Mouse (Mus musculus) left cerebral cortex, postnatal 36 days (tissue): ENCODE data around the gene Fryl. TPM values are rescaled to one million over a fixed set of nuclear protein-coding genes. Genes with fewer than 3 reads are reported as not detected.

Experiments used
- DNase-seq, 2 experiments: peaks; one replicate each; pipeline ENCODE4 v3.0.0; 2021 to 2022; ENCODE audit warnings: low spot score in 2 of 2, mixed read lengths in 1 of 2
- intact Hi-C: fragments of 180-260 bp; cut with DNase I; formaldehyde crosslinking; loops from one replicate; pipeline ENCODE4 v1.15.1; 2025
- total RNA-seq, 2 experiments: library from RNA; stranded (reverse); gene quantifications; 2 replicates each; pipeline ENCODE4 v1.2.3; 2021

Gene Fryl
- total RNA-seq: 10 to 100 TPM; 48.6 to 80.3 TPM

- intact Hi-C loops: loop anchor here (1.0 to 5.0 kb wide), 2 partner anchors 36 to 124 kb away; partner anchors contain the start of gene Ociad1
- DNase-seq: peak; percentile 89
These were observed at the start of gene Fryl for GRCm38 (mm10) chr5:73256352-73257065. Gene Fryl (minus strand): TSS chr5:73256619.

GRCm38 (mm10) chr5:73304507-73304906, 48.1 kb upstream of the Fryl start:
- intact Hi-C loops: no loop called here

GRCm38 (mm10) chr5:73301601-73302307, 45.3 kb upstream of the Fryl start:
- no peak for DNase-seq
- intact Hi-C loops: no loop called here

More at GRCm38 (mm10) chr5:73304507-73304906, 48.1 kb upstream of the Fryl start:
- DNase-seq: no peak

GRCm38 (mm10) chr5:73295916-73296315, 39.5 kb upstream of the Fryl start:
- DNase-seq: no peak
- intact Hi-C loops: no loop called here

GRCm38 (mm10) chr5:73295016-73295415, 38.6 kb upstream of the Fryl start:
- intact Hi-C loops: no loop called here
- DNase-seq: no peak

- no peak for DNase-seq
- intact Hi-C loops: loop anchor here (5.0 kb wide), 1 partner anchor 161 kb away; no protein-coding TSS in a partner anchor
These were observed 37.0 kb upstream of the Fryl start for GRCm38 (mm10) chr5:73293458-73293827.

GRCm38 (mm10) chr5:73292502-73293457, 36.4 kb upstream of the Fryl start, which contains the start of gene Ociad1:
Gene Ociad1 (plus strand): TSS chr5:73292784.
- intact Hi-C loops: loop anchor here (1.0 to 5.0 kb wide), 2 partner anchors 36 to 160 kb away; partner anchors contain the start of gene Fryl
- peak; percentile 95 to 97 for DNase-seq

GRCm38 (mm10) chr5:73289900-73290299, 33.5 kb upstream of the Fryl start:
- intact Hi-C loops: loop anchor here (5.0 kb wide), 1 partner anchor 158 kb away; no protein-coding TSS in a partner anchor
- DNase-seq: no peak

- DNase-seq: no peak
- intact Hi-C loops: no loop called here
These were observed 30.2 kb upstream of the Fryl start for GRCm38 (mm10) chr5:73286603-73287002.

GRCm38 (mm10) chr5:73285470-73285978, 29.1 kb upstream of the Fryl start:
- intact Hi-C loops: no loop called here
- no peak for DNase-seq

- intact Hi-C loops: no loop called here
- DNase-seq: no peak
These were observed 27.6 kb upstream of the Fryl start for GRCm38 (mm10) chr5:73284046-73284445.

- no peak for DNase-seq
- intact Hi-C loops: no loop called here
These were observed 24.1 kb upstream of the Fryl start for GRCm38 (mm10) chr5:73280567-73280850.

- no peak for DNase-seq
- intact Hi-C loops: no loop called here
These were observed 23.5 kb upstream of the Fryl start for GRCm38 (mm10) chr5:73279732-73280566.

GRCm38 (mm10) chr5:73279190-73279589, 22.8 kb upstream of the Fryl start:
- intact Hi-C loops: no loop called here

GRCm38 (mm10) chr5:73274941-73275340, 18.5 kb upstream of the Fryl start:
- DNase-seq: no peak
- intact Hi-C loops: no loop called here

More at GRCm38 (mm10) chr5:73279190-73279589, 22.8 kb upstream of the Fryl start:
- DNase-seq: no peak

- no peak for DNase-seq
- intact Hi-C loops: no loop called here
These were observed 16.8 kb upstream of the Fryl start for GRCm38 (mm10) chr5:73273171-73273570.

- no peak for DNase-seq
- intact Hi-C loops: no loop called here
These were observed 14.2 kb upstream of the Fryl start for GRCm38 (mm10) chr5:73270612-73271011.

- intact Hi-C loops: no loop called here
- no peak for DNase-seq
These were observed 12.3 kb upstream of the Fryl start for GRCm38 (mm10) chr5:73268636-73269213.
